Mouse (Mus musculus) heart, postnatal 0 days (tissue): ENCODE measurements around the gene Ehmt2.

Experiments
- CTCF ChIP-seq: IDR thresholded peaks from 2 replicates; pipeline ENCODE4 v1.5.1; 2016; ENCODE audit warnings: antibody characterized with exemption, control low read depth, low read depth
- EP300 ChIP-seq: IDR thresholded peaks from 2 replicates; pipeline ENCODE4 v1.6.1; 2016; ENCODE audit warnings: antibody characterized with exemption, low read depth

- TF ChIP-seq CTCF (no peak), EP300 (no peak)
These were observed 46.1 kb downstream of the Ehmt2 start for GRCm38 (mm10) chr17:34944362-34944761.
